Mouse (Mus musculus) heart, postnatal 36 days (tissue): ENCODE results near the gene Mrpl17. TPM values are rescaled to one million over a fixed set of nuclear protein-coding genes. Genes with fewer than 3 reads are reported as not detected.
"Not testable (repeated sequence)": the region's sequence is repeated elsewhere in the genome, so short reads cannot be mapped to it uniquely, and the experiment has no call there.

ENCODE experiments used
- DNase-seq, 2 experiments: peaks; one replicate each; pipeline ENCODE4 v3.0.0; 2021 to 2022
- intact Hi-C: fragments of 180-260 bp; cut with DNase I; formaldehyde crosslinking; loops from one replicate; pipeline ENCODE4 v1.15.1; 2025
- total RNA-seq, 2 experiments: library from RNA; stranded (reverse); gene quantifications; 2 replicates each; pipeline ENCODE4 v1.2.3; 2021

Mrpl17 gene
- total RNA-seq, result 100 to 1,000 TPM; 115 to 117 TPM

GRCm38 (mm10) chr7:105810877-105811489 is at the start of gene Mrpl17:
TSS of gene Mrpl17 (minus strand) at chr7:105811099.
- intact Hi-C loops, result loop anchor here (2.0 to 10.0 kb wide), 5 partner anchors 74 to 416 kb away; partner anchors contain the start of genes Arfip2, Cavin3, Gm45799 and Ilk
- peak; percentile 99 to 100 for DNase-seq

GRCm38 (mm10) chr7:105855718-105856560 is 45.0 kb upstream of the Mrpl17 start:
- DNase-seq, intact Hi-C loops: not testable (repeated sequence)

- intact Hi-C loops, result loop anchor here (5.0 kb wide), 1 partner anchor 277 kb away; no protein-coding TSS in a partner anchor
- DNase-seq, result no peak
Observed at GRCm38 (mm10) chr7:105824281-105824680, 13.4 kb upstream of the Mrpl17 start.

- intact Hi-C loops, result loop anchor here (1.0 to 10.0 kb wide), 3 partner anchors 92 to 1224 kb away; no protein-coding TSS in a partner anchor
- DNase-seq, result no peak
Observed at GRCm38 (mm10) chr7:105818483-105818882, 7.6 kb upstream of the Mrpl17 start.

- intact Hi-C loops, result loop anchor here (5.0 to 10.0 kb wide), 2 partner anchors 422 to 1226 kb away; no protein-coding TSS in a partner anchor
Observed at GRCm38 (mm10) chr7:105816736-105817135, 5.8 kb upstream of the Mrpl17 start.

GRCm38 (mm10) chr7:105813326-105813725 is 2.4 kb upstream of the Mrpl17 start:
- DNase-seq, result no peak
- intact Hi-C loops, result loop anchor here (5.0 to 10.0 kb wide), 2 partner anchors 331 to 419 kb away; partner anchors contain the start of gene Cavin3

More at GRCm38 (mm10) chr7:105816736-105817135, 5.8 kb upstream of the Mrpl17 start:
- no peak for DNase-seq

GRCm38 (mm10) chr7:105812566-105812965 is 1.7 kb upstream of the Mrpl17 start:
- no peak for DNase-seq
- intact Hi-C loops, result loop anchor here (5.0 to 10.0 kb wide), 2 partner anchors 330 to 418 kb away; partner anchors contain the start of gene Cavin3

GRCm38 (mm10) chr7:105811516-105811915 is 617 bp upstream of the Mrpl17 start:
- intact Hi-C loops, result loop anchor here (2.0 to 10.0 kb wide), 5 partner anchors 75 to 417 kb away; partner anchors contain the start of genes Arfip2, Cavin3, Gm45799 and Ilk
- no peak for DNase-seq

GRCm38 (mm10) chr7:105810280-105810876 is 521 bp downstream of the Mrpl17 start:
- intact Hi-C loops, result loop anchor here (2.0 to 10.0 kb wide), 5 partner anchors 74 to 416 kb away; partner anchors contain the start of genes Arfip2, Cavin3, Gm45799 and Ilk
- no peak for DNase-seq

- no peak for DNase-seq
- intact Hi-C loops, result loop anchor here (2.0 to 10.0 kb wide), 7 partner anchors 17 to 415 kb away; partner anchors contain the start of genes Arfip2, Cavin3, Gm45799 and Ilk
Observed at GRCm38 (mm10) chr7:105809836-105810235, 1.1 kb downstream of the Mrpl17 start.

GRCm38 (mm10) chr7:105808385-105808784 is 2.5 kb downstream of the Mrpl17 start:
- intact Hi-C loops, result loop anchor here (2.0 kb wide), 2 partner anchors 16 to 30 kb away; no protein-coding TSS in a partner anchor
- DNase-seq, result no peak

- intact Hi-C loops, result no loop called here
- no peak for DNase-seq
Observed at GRCm38 (mm10) chr7:105806716-105807115, 4.2 kb downstream of the Mrpl17 start.

GRCm38 (mm10) chr7:105806125-105806524 is 4.8 kb downstream of the Mrpl17 start:
- DNase-seq, result no peak
- intact Hi-C loops, result no loop called here

- no peak for DNase-seq
- intact Hi-C loops, result no loop called here
Observed at GRCm38 (mm10) chr7:105803428-105803827, 7.5 kb downstream of the Mrpl17 start.

GRCm38 (mm10) chr7:105802771-105803170 is 8.1 kb downstream of the Mrpl17 start:
- no peak for DNase-seq
- intact Hi-C loops, result no loop called here

GRCm38 (mm10) chr7:105802312-105802711 is 8.6 kb downstream of the Mrpl17 start:
- no peak for DNase-seq
- intact Hi-C loops, result no loop called here

- intact Hi-C loops, result no loop called here
- no peak for DNase-seq
Observed at GRCm38 (mm10) chr7:105796972-105797371, 13.9 kb downstream of the Mrpl17 start.

GRCm38 (mm10) chr7:105795759-105796366 is 15.0 kb downstream of the Mrpl17 start:
- no peak for DNase-seq
- intact Hi-C loops, result no loop called here

GRCm38 (mm10) chr7:105793701-105794100 is 17.2 kb downstream of the Mrpl17 start:
- peak in 1 of 2 experiments; percentile 33 for DNase-seq
- intact Hi-C loops, result loop anchor here (2.0 kb wide), 1 partner anchor 15 kb away; no protein-coding TSS in a partner anchor

- intact Hi-C loops, result no loop called here
- no peak for DNase-seq
Observed at GRCm38 (mm10) chr7:105791147-105791546, 19.8 kb downstream of the Mrpl17 start.
